Mouse (Mus musculus) stomach, postnatal 0 days (tissue): ENCODE measurements around the gene Gm4756. TPM values are rescaled to one million over a fixed set of nuclear protein-coding genes. Genes with fewer than 3 reads are reported as not detected.

Experiments
- ATAC-seq: fragments of 200-750 bp; cut with Nextera tagmentation; 2 replicates; pipeline ENCODE4 v1.8.0; 2017; ENCODE audit not compliant: low FRiP score, low TSS enrichment
- DNase-seq: peaks from one replicate; pipeline ENCODE4 v3.0.0-alpha.2; 2016; ENCODE audit warnings: low spot score
- H3K27ac ChIP-seq: fragments of 300-500 bp; sonication (generic); replicated peaks from 2 replicates; pipeline ENCODE4 v1.5.1; 2014; ENCODE audit warnings: mild to moderate bottlenecking, control low read depth
- H3K27me3 ChIP-seq: fragments of 300-500 bp; sonication (generic); 2 replicates; pipeline ENCODE4 v1.6.1; 2014; ENCODE audit warnings: low read length; ENCODE audit not compliant: control insufficient read depth, insufficient read depth
- H3K36me3 ChIP-seq: fragments of 300-500 bp; sonication (generic); 2 replicates; pipeline ENCODE4 v1.6.1; 2014; ENCODE audit warnings: low read length, mixed read lengths; ENCODE audit not compliant: control insufficient read depth, insufficient read depth
- H3K4me1 ChIP-seq: fragments of 300-500 bp; sonication (generic); replicated peaks from 2 replicates; pipeline ENCODE4 v1.6.1; 2014; ENCODE audit warnings: antibody characterized with exemption; ENCODE audit not compliant: control insufficient read depth, insufficient read depth
- H3K4me2 ChIP-seq: fragments of 300-500 bp; sonication (generic); replicated peaks from 2 replicates; pipeline ENCODE4 v1.6.1; 2014; ENCODE audit warnings: low read depth, mild to moderate bottlenecking, control low read depth, moderate library complexity
- H3K4me3 ChIP-seq: fragments of 300-500 bp; sonication (generic); 2 replicates; pipeline ENCODE4 v1.5.1; 2014; ENCODE audit warnings: low read depth, low read length, control low read depth
- H3K9ac ChIP-seq: fragments of 300-500 bp; sonication (generic); 2 replicates; pipeline ENCODE4 v1.6.1; 2014; ENCODE audit warnings: mild to moderate bottlenecking, low read length, control low read depth, mixed read lengths
- H3K9me3 ChIP-seq: fragments of 300-500 bp; sonication (generic); 2 replicates; pipeline ENCODE4 v1.6.1; 2016; ENCODE audit warnings: low read length; ENCODE audit not compliant: control insufficient read depth
- CTCF ChIP-seq: IDR thresholded peaks from 2 replicates; pipeline ENCODE4 v1.5.1; 2016; ENCODE audit warnings: antibody characterized with exemption, low read depth, mild to moderate bottlenecking, moderate library complexity
- EP300 ChIP-seq: optimal IDR thresholded peaks from 2 replicates; pipeline ENCODE3; 2016; ENCODE audit warnings: antibody characterized with exemption
- WGBS: fragments of 180-500 bp; shearing (Covaris S2); extraction: QIAGEN DNeasy Blood & Tissue Kit; methylation state at CpG from one replicate; pipeline ENCODE4 v1.1.7; 2014; 5-methylcytosine and 5-hydroxymethylcytosine counted together
- polyA plus RNA-seq: library from polyadenylated mRNA; unstranded; fragments of >200 nt; fragmentation: Nextera tagmentation; extraction: Ambion mirVana; gene quantifications from 2 replicates; pipeline ENCODE4 v1.2.1, GENCODE M21; 2015

Gm4756 gene
- polyA plus RNA-seq, 1 experiment from 2014 or later, result not detected

- no peaks in the 10 kb centered on the region for H3K36me3 ChIP-seq
- ATAC-seq, result no peak
- H3K4me3 ChIP-seq, result no peak overlapping the region
- TF ChIP-seq CTCF, result no peak
- TF ChIP-seq EP300, result no peak
- no peak overlapping the region for H3K27ac ChIP-seq
- DNase-seq, result no peak
- no peaks in the 10 kb centered on the region for H3K4me1 ChIP-seq
- H3K9me3 ChIP-seq, result no peaks in the 10 kb centered on the region
- H3K9ac ChIP-seq, result no peak overlapping the region
- H3K4me2 ChIP-seq, result no peak overlapping the region
- 90% methylated on average over 3 of the region's 3 CpGs for WGBS
- no peaks in the 10 kb centered on the region for H3K27me3 ChIP-seq
These were observed 34.2 kb upstream of the Gm4756 start for GRCm38 (mm10) chr12:72683612-72684011.

- H3K9me3 ChIP-seq, result no peaks in the 10 kb centered on the region
- 55% methylated on average over 8 of the region's 8 CpGs for WGBS
- no peaks in the 10 kb centered on the region for H3K4me1 ChIP-seq
- no peaks in the 10 kb centered on the region for H3K27me3 ChIP-seq
- no peak overlapping the region for H3K4me2 ChIP-seq
- TF ChIP-seq CTCF (no peak), EP300 (no peak)
- no peak overlapping the region for H3K4me3 ChIP-seq
- no peaks in the 10 kb centered on the region for H3K36me3 ChIP-seq
- no peak for DNase-seq
- no peak overlapping the region for H3K9ac ChIP-seq
- H3K27ac ChIP-seq, result no peak overlapping the region
- no peak for ATAC-seq
These were observed 33.2 kb upstream of the Gm4756 start for GRCm38 (mm10) chr12:72682511-72683282.

GRCm38 (mm10) chr12:72681919-72682318, 32.5 kb upstream of the Gm4756 start:
- no peak overlapping the region for H3K27ac ChIP-seq
- DNase-seq, result no peak
- TF ChIP-seq EP300 (no peak), CTCF (no peak)
- no peaks in the 10 kb centered on the region for H3K4me1 ChIP-seq
- H3K4me2 ChIP-seq, result no peak overlapping the region
- no peaks in the 10 kb centered on the region for H3K36me3 ChIP-seq
- no peaks in the 10 kb centered on the region for H3K27me3 ChIP-seq
- WGBS, result 84% methylated on average over 1 of the region's 1 CpGs
- no peak for ATAC-seq
- H3K9ac ChIP-seq, result no peak overlapping the region
- H3K4me3 ChIP-seq, result no peak overlapping the region
- H3K9me3 ChIP-seq, result no peaks in the 10 kb centered on the region

GRCm38 (mm10) chr12:72679635-72680034, 30.2 kb upstream of the Gm4756 start:
- Histone ChIP-seq H3K4me3 (no peak overlapping the region), H3K4me1 (no peaks in the 10 kb centered on the region), H3K36me3 (no peaks in the 10 kb centered on the region), H3K27me3 (no peaks in the 10 kb centered on the region), H3K9me3 (no peaks in the 10 kb centered on the region), H3K27ac (no peak overlapping the region), H3K4me2 (no peak overlapping the region), H3K9ac (no peak overlapping the region)
- TF ChIP-seq EP300, result no peak
- TF ChIP-seq CTCF, result peak; percentile 24; the same call in 1 of the 2 replicates
- DNase-seq (no peak), ATAC-seq (no peak)
- WGBS, result 68% methylated on average over 3 of the region's 3 CpGs

- Histone ChIP-seq H3K27me3 (no peaks in the 10 kb centered on the region), H3K4me1 (no peaks in the 10 kb centered on the region), H3K9ac (no peak overlapping the region), H3K36me3 (no peaks in the 10 kb centered on the region), H3K4me3 (no peak overlapping the region), H3K27ac (no peak overlapping the region), H3K9me3 (no peaks in the 10 kb centered on the region), H3K4me2 (no peak overlapping the region)
- no peak for TF ChIP-seq EP300
- TF ChIP-seq CTCF, result no peak
- DNase-seq (no peak), ATAC-seq (no peak)
- 67% methylated on average over 2 of the region's 2 CpGs for WGBS
These were observed 25.4 kb upstream of the Gm4756 start for GRCm38 (mm10) chr12:72674820-72675219.

GRCm38 (mm10) chr12:72674079-72674797, 24.8 kb upstream of the Gm4756 start:
- Histone ChIP-seq H3K4me3 (no peak overlapping the region), H3K4me1 (no peaks in the 10 kb centered on the region), H3K9ac (no peak overlapping the region), H3K27me3 (no peaks in the 10 kb centered on the region), H3K4me2 (no peak overlapping the region), H3K27ac (no peak overlapping the region), H3K36me3 (no peaks in the 10 kb centered on the region), H3K9me3 (no peaks in the 10 kb centered on the region)
- WGBS, result 67% methylated on average over 7 of the region's 7 CpGs
- no peak for TF ChIP-seq EP300
- no peak for TF ChIP-seq CTCF
- no peak for DNase-seq
- no peak for ATAC-seq
